Mouse (Mus musculus) liver, embryonic 16.5 days (tissue): Measurements from ENCODE around the gene Slc29a2. TPM values are rescaled to one million over a fixed set of nuclear protein-coding genes. Genes with fewer than 3 reads are reported as not detected.

ENCODE experiments used
- ATAC-seq: fragments of 200-750 bp; cut with Nextera tagmentation; 2 replicates; pipeline ENCODE4 v1.8.0; 2017; ENCODE audit warnings: low read depth, mild to moderate bottlenecking, moderate number of reproducible peaks, moderate library complexity
- H3K27ac ChIP-seq: fragments of 300-500 bp; sonication (generic); 2 replicates; pipeline ENCODE4 v1.5.1; 2014; ENCODE audit warnings: mild to moderate bottlenecking, low read length
- H3K27me3 ChIP-seq: fragments of 300-500 bp; sonication (generic); 2 replicates; pipeline ENCODE4 v1.6.1; 2014; ENCODE audit warnings: low read depth, low read length, mixed read lengths; ENCODE audit not compliant: control insufficient read depth, insufficient read depth
- H3K36me3 ChIP-seq: fragments of 300-500 bp; sonication (generic); 2 replicates; pipeline ENCODE4 v1.6.1; 2014; ENCODE audit warnings: mild to moderate bottlenecking; ENCODE audit not compliant: control insufficient read depth, insufficient read depth
- H3K4me1 ChIP-seq: fragments of 300-500 bp; sonication (generic); 2 replicates; pipeline ENCODE4 v1.6.1; 2014; ENCODE audit warnings: low read depth, low read length, mixed read lengths; ENCODE audit not compliant: control insufficient read depth
- H3K4me2 ChIP-seq: fragments of 300-500 bp; sonication (generic); 2 replicates; pipeline ENCODE4 v1.6.1; 2014; ENCODE audit warnings: low read depth, low read length, mixed read lengths
- H3K4me3 ChIP-seq: fragments of 300-500 bp; sonication (generic); 2 replicates; pipeline ENCODE4 v1.5.1; 2014; ENCODE audit warnings: low read depth, mild to moderate bottlenecking, low read length
- H3K9ac ChIP-seq: fragments of 300-500 bp; sonication (generic); 2 replicates; pipeline ENCODE4 v1.6.1; 2014; ENCODE audit warnings: low read depth, low read length
- H3K9me3 ChIP-seq: fragments of 300-500 bp; sonication (generic); replicated peaks from 2 replicates; pipeline ENCODE4 v1.6.1; 2016; ENCODE audit warnings: low read length; ENCODE audit not compliant: control insufficient read depth
- WGBS: fragments of 180-500 bp; shearing (Covaris S2); extraction: QIAGEN DNeasy Blood & Tissue Kit; methylation state at CpG from one replicate; pipeline ENCODE4 v1.1.7; 2014; ENCODE audit not compliant: insufficient replicate concordance; 5-methylcytosine and 5-hydroxymethylcytosine counted together
- polyA plus RNA-seq: library from polyadenylated mRNA; unstranded; fragments of >200 nt; fragmentation: Nextera tagmentation; extraction: Ambion mirVana; gene quantifications from 2 replicates; pipeline ENCODE4 v1.2.1, GENCODE M21; 2015

Gene Slc29a2
- polyA plus RNA-seq, 1 experiment from 2014 or later, result 1.6 TPM

DNA sequence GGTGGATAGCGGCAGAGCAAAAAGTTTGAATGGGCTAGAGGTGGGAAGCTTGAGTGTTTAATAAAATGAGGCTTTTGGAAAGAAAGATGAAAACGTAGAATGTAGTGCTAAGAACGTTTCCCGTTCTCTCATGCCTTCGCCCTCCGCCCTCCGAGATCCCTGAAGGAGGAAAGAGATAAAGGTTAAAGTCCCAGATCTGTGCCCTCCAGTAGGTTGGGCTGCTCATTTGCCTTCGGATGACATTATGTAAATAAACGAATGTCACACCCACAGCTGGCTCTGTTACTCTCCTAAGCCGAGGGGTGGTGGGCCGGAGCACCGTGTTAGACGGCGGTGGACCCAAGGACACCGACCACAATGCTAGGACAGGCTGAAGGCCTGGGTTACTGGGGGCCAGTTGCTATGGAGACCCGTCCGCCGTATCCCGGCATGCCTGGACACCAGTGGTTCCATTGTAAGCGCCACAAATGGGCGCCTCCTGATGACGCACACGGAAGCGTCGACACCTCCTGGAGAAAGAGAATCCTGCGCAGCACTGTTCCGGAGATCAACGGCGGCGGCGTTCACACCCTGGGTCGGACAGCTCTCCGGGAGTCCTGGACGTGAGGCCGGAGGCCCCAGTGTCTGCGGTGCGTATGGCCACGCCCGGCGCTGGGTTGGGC lies 17.3 kb downstream of the Slc29a2 start, which contains the start of gene Brms1:
TSS of gene Brms1 (plus strand) at position 493 of the 662 bp plus-strand sequence.
- 2% methylated on average over 40 of the region's 40 CpGs for WGBS
- H3K9ac ChIP-seq, result peak within 1 kb of the TSS; percentile 80
- peaks cover 35% of the 10 kb centered on the region for H3K4me1 ChIP-seq
- H3K36me3 ChIP-seq, result no peaks in the 10 kb centered on the region
- peak within 1 kb of the TSS; percentile 80 for H3K4me2 ChIP-seq
- ATAC-seq, result peak; percentile 76
- H3K4me3 ChIP-seq, result peak within 1 kb of the TSS; percentile 76
- no peaks in the 10 kb centered on the region; the same call in 1 of the 2 replicates for H3K27me3 ChIP-seq
- no peaks in the 10 kb centered on the region for H3K9me3 ChIP-seq
- H3K27ac ChIP-seq, result peak within 1 kb of the TSS; percentile 78

DNA sequence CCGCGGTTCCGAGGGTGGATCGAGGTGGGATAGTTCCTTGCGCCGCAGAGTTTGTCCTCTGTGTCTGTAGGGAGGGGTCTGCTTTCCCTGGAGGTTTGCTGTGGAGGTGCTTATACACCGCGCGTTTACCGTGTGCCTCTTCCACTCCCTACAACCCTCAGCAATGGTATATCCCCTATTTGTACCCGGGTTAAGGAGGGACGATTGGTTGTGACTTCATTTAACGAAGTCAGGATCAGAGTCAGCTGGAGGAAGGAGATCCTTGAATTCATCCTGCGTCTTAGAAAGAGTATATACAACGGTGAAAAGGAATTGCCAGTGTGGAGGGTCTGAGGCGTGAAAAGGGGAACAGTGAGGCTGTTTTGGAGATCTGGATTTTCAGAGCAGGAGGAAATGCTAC lies 17.9 kb downstream of the Slc29a2 start:
- Histone ChIP-seq H3K27me3 (no peaks in the 10 kb centered on the region; the same call in 1 of the 2 replicates), H3K4me2 (peak overlapping the region; percentile 80), H3K9ac (peak overlapping the region; percentile 80), H3K4me3 (peak overlapping the region; percentile 76), H3K36me3 (peaks cover 2% of the 10 kb centered on the region; the same call in 1 of the 2 replicates), H3K9me3 (no peaks in the 10 kb centered on the region), H3K4me1 (peaks cover 35% of the 10 kb centered on the region), H3K27ac (peak overlapping the region; percentile 78)
- WGBS, result 2% methylated on average over 16 of the region's 16 CpGs
- ATAC-seq, result peak; percentile 9

DNA sequence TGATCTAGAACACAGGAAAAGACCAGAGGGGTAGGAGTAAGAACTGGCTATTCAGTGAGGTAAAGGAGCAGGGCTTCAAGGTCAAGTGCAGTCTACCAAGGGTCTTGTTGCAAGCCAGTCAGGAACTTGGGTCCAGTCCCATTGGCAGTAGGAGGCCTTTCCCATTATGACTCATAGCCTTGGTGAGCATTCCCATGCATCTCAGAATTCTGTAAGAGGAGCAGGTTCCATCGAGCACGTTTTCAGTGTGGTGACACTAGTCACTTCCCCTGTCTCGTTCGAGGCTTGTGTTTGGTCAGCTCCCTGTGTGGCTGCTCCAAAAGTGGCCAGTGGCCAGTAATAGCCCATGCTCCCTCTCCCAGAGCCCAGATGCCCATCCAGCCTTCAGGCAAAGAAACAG lies 21.9 kb downstream of the Slc29a2 start:
- no peak overlapping the region for H3K9ac ChIP-seq
- H3K27ac ChIP-seq, result no peak overlapping the region
- no peak overlapping the region for H3K4me2 ChIP-seq
- H3K36me3 ChIP-seq, result peaks cover 7% of the 10 kb centered on the region
- 57% methylated on average over 4 of the region's 4 CpGs for WGBS
- H3K9me3 ChIP-seq, result no peaks in the 10 kb centered on the region
- peaks cover 15% of the 10 kb centered on the region for H3K4me1 ChIP-seq
- H3K27me3 ChIP-seq, result peaks cover 1% of the 10 kb centered on the region
- no peak for ATAC-seq
- no peak overlapping the region for H3K4me3 ChIP-seq

DNA sequence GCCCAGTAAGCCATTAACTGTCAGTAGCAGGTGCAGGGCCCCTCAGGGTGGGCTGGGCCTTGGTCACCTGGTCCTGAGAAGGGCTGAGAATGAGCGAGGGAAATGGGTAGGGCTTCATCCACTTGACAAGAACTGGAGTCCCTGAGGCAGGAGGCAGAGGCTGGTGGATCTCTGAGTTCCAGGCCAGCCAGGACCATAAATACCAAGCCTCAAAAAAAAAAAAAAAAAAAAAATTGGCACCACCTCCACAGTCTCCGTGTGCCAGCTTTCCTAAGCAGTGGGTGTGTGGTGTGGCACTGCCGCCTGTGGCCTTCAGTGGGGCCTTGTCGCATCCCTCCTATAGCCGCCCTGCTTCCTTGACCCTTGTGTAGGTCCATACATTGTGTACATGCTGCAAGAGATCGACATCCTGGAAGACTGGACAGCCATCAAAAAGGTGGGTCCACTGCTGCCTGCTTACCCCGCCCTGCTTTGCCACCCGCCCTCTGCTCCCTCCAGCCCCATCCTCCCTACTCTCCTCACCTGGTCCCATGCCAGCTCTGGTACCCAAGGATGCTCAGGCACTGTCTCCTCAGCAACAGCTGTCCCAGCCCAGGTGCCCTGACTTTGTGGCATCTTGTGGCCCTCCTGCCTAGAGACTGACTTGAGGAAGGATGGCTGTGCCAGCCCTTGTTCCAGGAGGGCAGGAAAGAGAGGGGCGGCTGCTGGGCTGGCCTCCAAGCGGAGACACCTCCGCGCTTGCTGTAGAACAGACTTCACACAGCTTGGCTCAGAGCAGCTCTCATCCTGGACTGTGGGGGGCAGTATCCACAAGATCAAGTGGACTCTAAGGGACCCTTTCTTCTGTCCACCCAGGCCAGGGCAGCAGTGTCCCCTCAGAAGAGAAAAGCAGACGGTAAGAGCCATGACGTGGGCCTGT lies 24.7 kb downstream of the Slc29a2 start:
- Histone ChIP-seq H3K4me1 (no peaks in the 10 kb centered on the region), H3K36me3 (peaks cover 7% of the 10 kb centered on the region)

DNA sequence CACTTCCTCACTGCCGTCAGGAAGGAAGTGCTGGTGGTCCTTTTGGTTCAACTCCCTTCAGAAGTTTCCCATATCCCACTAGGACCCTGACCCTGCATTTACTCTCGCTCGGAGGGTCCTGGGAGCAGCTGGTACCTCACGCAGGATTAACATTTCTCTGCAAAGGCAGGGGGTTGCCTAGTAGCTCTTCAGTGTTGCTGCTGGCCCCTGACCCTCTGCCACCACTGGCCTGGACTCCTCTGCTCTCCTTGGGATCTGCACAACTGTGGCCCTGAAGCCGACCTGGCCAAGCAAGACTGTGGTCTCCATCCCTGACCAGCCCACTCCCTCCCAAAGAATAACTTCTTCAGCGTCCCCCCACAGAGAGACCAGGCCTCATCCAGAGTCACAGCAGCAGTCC lies 25.7 kb downstream of the Slc29a2 start:
- H3K27ac ChIP-seq, result no peak overlapping the region
- H3K9me3 ChIP-seq, result no peaks in the 10 kb centered on the region
- ATAC-seq, result no peak
- H3K4me2 ChIP-seq, result no peak overlapping the region
- peaks cover 33% of the 10 kb centered on the region for H3K27me3 ChIP-seq
- no peak overlapping the region for H3K9ac ChIP-seq
- peaks cover 7% of the 10 kb centered on the region for H3K36me3 ChIP-seq
- 70% methylated on average over 6 of the region's 6 CpGs for WGBS
- no peak overlapping the region for H3K4me3 ChIP-seq
- no peaks in the 10 kb centered on the region for H3K4me1 ChIP-seq

More for the DNA sequence above, 24.7 kb downstream of the Slc29a2 start:
- no peak overlapping the region for H3K4me3 ChIP-seq
- H3K9ac ChIP-seq, result no peak overlapping the region
- WGBS, result 80% methylated on average over 14 of the region's 14 CpGs
- no peaks in the 10 kb centered on the region for H3K9me3 ChIP-seq
- no peak overlapping the region for H3K27ac ChIP-seq
- no peak for ATAC-seq
- H3K27me3 ChIP-seq, result peaks cover 30% of the 10 kb centered on the region
- H3K4me2 ChIP-seq, result no peak overlapping the region

DNA sequence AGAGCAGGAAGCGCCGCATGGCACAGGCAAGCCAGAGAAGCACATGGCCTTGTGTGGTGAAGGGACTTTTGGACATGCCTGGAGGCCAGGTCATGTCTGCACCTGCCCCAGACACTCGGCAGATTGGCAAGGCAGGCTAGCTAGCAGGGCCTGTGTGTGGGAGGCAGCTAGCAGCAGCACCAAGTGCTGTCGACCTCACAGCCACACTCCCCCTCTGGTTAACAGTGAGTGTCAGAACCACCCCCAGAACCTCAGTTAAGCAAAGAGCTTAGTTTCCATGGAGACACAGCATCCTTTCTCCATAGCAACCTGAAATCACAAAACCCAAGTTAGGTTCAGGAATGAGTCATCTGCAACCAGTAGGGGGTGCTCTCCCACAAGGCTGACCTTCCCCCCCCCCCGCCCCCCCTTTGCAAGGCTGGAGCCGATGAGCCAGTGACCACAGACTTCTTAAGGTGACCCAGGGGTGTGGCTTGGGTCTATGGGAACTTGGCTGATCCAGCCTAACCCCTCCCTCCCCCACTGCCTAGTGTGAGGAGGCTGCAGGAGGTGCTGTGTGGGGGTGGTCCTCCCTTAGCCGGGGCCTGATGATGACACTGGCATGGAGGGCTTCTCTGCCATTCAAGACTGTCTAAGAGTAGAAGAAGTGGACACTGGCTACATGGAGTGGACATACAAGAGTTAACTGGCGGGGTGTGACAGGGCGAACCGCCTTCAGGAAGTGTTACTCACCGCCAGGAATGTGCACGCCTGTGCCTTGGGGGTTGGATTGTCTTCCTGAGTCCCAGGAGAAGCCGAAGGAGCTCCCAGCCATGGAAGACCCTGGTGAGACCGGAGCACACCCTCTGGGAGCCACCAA lies 26.6 kb downstream of the Slc29a2 start, which contains the start of gene Rin1:
TSS of gene Rin1 (plus strand) at position 435 of the 859 bp plus-strand sequence.
- Histone ChIP-seq H3K9me3 (no peaks in the 10 kb centered on the region), H3K36me3 (peaks cover 7% of the 10 kb centered on the region), H3K4me1 (no peaks in the 10 kb centered on the region), H3K27me3 (peaks cover 33% of the 10 kb centered on the region), H3K9ac (no peak within 1 kb of the TSS), H3K4me3 (no peak within 1 kb of the TSS), H3K27ac (no peak within 1 kb of the TSS), H3K4me2 (no peak within 1 kb of the TSS)
- WGBS, result 25% methylated on average over 14 of the region's 14 CpGs
- ATAC-seq, result peak; percentile 10; the same call in 1 of the 2 replicates

DNA sequence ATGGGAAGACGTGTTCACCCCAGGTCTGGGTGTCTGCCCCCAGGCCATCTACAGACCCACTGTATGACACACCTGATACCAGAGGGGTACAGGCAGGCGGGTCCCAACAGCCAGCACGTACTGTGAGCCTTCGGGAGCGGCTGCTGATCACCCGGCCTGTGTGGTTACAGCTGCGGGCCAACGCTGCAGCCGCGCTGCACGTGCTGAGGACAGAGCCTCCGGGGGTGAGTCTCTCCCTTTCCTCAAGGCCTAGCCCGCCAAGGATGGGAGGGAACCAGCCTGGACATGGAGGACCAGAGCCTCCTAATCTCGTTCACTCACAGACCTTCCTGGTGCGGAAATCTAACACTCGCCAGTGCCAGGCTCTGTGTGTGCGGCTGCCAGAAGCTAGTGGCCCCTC lies 27.4 kb downstream of the Slc29a2 start:
- H3K4me1 ChIP-seq, result no peaks in the 10 kb centered on the region
- no peak overlapping the region for H3K4me2 ChIP-seq
- peaks cover 7% of the 10 kb centered on the region for H3K36me3 ChIP-seq
- H3K27me3 ChIP-seq, result peaks cover 33% of the 10 kb centered on the region
- WGBS, result 12% methylated on average over 17 of the region's 17 CpGs
- no peak overlapping the region for H3K9ac ChIP-seq
- H3K4me3 ChIP-seq, result no peak overlapping the region
- no peak overlapping the region for H3K27ac ChIP-seq
- ATAC-seq, result no peak
- H3K9me3 ChIP-seq, result no peaks in the 10 kb centered on the region

DNA sequence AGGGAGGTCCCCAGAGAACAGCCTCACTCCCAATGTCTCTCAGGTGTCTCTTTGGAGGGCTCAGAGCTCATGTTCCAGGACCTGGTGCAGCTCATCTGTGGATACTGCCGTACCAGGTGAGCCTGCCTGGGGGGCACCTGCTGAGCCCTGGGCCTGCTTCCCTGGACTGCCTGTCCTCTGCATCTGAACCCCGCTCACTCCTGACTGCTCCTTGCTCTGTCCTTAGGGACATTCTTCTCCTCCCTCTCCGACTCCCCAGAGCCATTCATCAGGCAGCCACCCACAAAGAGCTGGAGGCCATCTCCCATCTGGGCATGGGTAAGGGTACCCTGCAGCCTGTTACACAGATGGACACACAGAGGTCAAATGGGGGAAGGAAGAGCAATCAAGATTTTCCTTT lies 27.9 kb downstream of the Slc29a2 start:
- Histone ChIP-seq H3K36me3 (peaks cover 6% of the 10 kb centered on the region), H3K9me3 (no peaks in the 10 kb centered on the region), H3K27ac (no peak overlapping the region), H3K4me2 (no peak overlapping the region), H3K4me3 (no peak overlapping the region), H3K9ac (no peak overlapping the region), H3K4me1 (no peaks in the 10 kb centered on the region; the same call in 1 of the 2 replicates), H3K27me3 (peaks cover 33% of the 10 kb centered on the region)
- ATAC-seq, result no peak
- WGBS, result 59% methylated on average over 3 of the region's 3 CpGs
